Mouse (Mus musculus) CH12.LX (cell line): ENCODE results near the gene Fbxo11. TPM values are rescaled to one million over a fixed set of nuclear protein-coding genes. Genes with fewer than 3 reads are reported as not detected.
A peak's percentile ranks its signal among the peaks of the same experiment; 100 is the strongest.

ENCODE experiments used
- DNase-seq: peaks from one replicate; pipeline ENCODE4 v3.0.0-alpha.2; 2013; ENCODE audit errors: extremely low read depth
- H3K27ac ChIP-seq: 2 replicates; pipeline ENCODE4 v1.5.1; 2012; ENCODE audit warnings: low read depth, mild to moderate bottlenecking, control low read depth, moderate library complexity; ENCODE audit not compliant: insufficient read depth
- H3K27me3 ChIP-seq: replicated peaks from 2 replicates; pipeline ENCODE3; 2012; ENCODE audit warnings: inconsistent platforms
- H3K36me3 ChIP-seq, 2 experiments: replicated peaks in 1 of 2; 2 replicates each; pipeline versions ENCODE3 to v1.6.1; 2012; ENCODE audit warnings: inconsistent platforms in 1 of 2, low read length in 1 of 2, mild to moderate bottlenecking in 1 of 2, mixed read lengths in 1 of 2, moderate library complexity in 1 of 2; ENCODE audit not compliant: control insufficient read depth in 1 of 2, insufficient read depth in 1 of 2
- H3K4me1 ChIP-seq, 2 experiments: 2 replicates each; pipeline ENCODE4 v1.6.1; 2012; ENCODE audit warnings: inconsistent platforms in 1 of 2, moderate library complexity in 1 of 2; ENCODE audit not compliant: insufficient read depth in 2 of 2, control insufficient read depth in 1 of 2
- H3K4me2 ChIP-seq: 2 replicates; pipeline ENCODE4 v1.6.1; 2012; ENCODE audit warnings: low read depth, mild to moderate bottlenecking, control low read depth; ENCODE audit not compliant: poor library complexity, insufficient read depth, severe bottlenecking
- H3K4me3 ChIP-seq, 3 experiments: fragments of 150-350 bp in 1 of 3; sonication (generic) in 1 of 3; replicated peaks in 1 of 3; 2 replicates each; pipeline versions ENCODE3 to v1.5.1; 2011 to 2012; ENCODE audit warnings: low read depth in 2 of 3, low read length in 2 of 3, mild to moderate bottlenecking in 2 of 3, moderate library complexity in 2 of 3, control low read depth in 1 of 3, improper control_type of control experiment in 1 of 3, inconsistent platforms in 1 of 3, mixed read lengths in 1 of 3; ENCODE audit not compliant: poor library complexity in 1 of 3
- H3K79me2 ChIP-seq: replicated peaks from 2 replicates; pipeline ENCODE4 v1.6.1; 2012; ENCODE audit warnings: mild to moderate bottlenecking, moderate library complexity; ENCODE audit not compliant: control insufficient read depth, poor library complexity, insufficient read depth, severe bottlenecking; ENCODE audit errors: extremely low read depth
- H3K9ac ChIP-seq: 2 replicates; pipeline ENCODE4 v1.6.1; 2012; ENCODE audit warnings: low read depth, mild to moderate bottlenecking, control low read depth, moderate library complexity; ENCODE audit not compliant: insufficient read depth
- H3K9me3 ChIP-seq: replicated peaks from 2 replicates; pipeline ENCODE3; 2012; ENCODE audit warnings: low read length, inconsistent platforms, mixed read lengths
- CHD2 ChIP-seq: IDR thresholded peaks from 2 replicates; pipeline ENCODE4 v1.6.1; 2011; ENCODE audit warnings: low read length, improper control_type of control experiment
- CTCF ChIP-seq, 2 experiments: IDR thresholded peaks in 1 of 2; conservative IDR thresholded peaks in 1 of 2; 2 replicates each; pipeline ENCODE4 v1.5.1; 2011 to 2012; ENCODE audit warnings: low read depth in 2 of 2, low read length in 2 of 2, improper control_type of control experiment in 1 of 2, inconsistent platforms in 1 of 2, mild to moderate bottlenecking in 1 of 2, moderate library complexity in 1 of 2
- MEF2A ChIP-seq: IDR thresholded peaks from 2 replicates; pipeline ENCODE4 v1.6.1; 2014; ENCODE audit warnings: low read depth, mild to moderate bottlenecking, inconsistent platforms, low read length, improper control_type of control experiment, borderline replicate concordance
- POLR2AphosphoS2 ChIP-seq: IDR thresholded peaks from 2 replicates; pipeline ENCODE4 v1.6.1; 2011; ENCODE audit warnings: low read depth, low read length, improper control_type of control experiment
- RCOR1 ChIP-seq: conservative IDR thresholded peaks from 2 replicates; pipeline ENCODE4 v1.6.1; 2012; ENCODE audit warnings: low read depth, mild to moderate bottlenecking, inconsistent platforms, low read length, improper control_type of control experiment
- USF1 ChIP-seq: IDR thresholded peaks from 2 replicates; pipeline ENCODE4 v1.6.1; 2014; ENCODE audit warnings: low read depth, mild to moderate bottlenecking, inconsistent platforms, low read length, improper control_type of control experiment
- ZNF384 ChIP-seq: IDR thresholded peaks from 2 replicates; pipeline ENCODE4 v1.6.1; 2012; ENCODE audit warnings: low read depth, low read length, improper control_type of control experiment, inconsistent platforms
- dilution Hi-C: fragments of 300-500 bp; cut with MboI; formaldehyde crosslinking; loops from 2 replicates; pipeline ENCODE4 v1.14.3; 2020; ENCODE audit warnings: low sequenced_read_pairs; ENCODE audit not compliant: extremely low pct_unique_long_range_greater_than_20kb, extremely low pct_ligation_motif_present
- in situ Hi-C: fragments of 300-500 bp; cut with MboI; formaldehyde crosslinking; loops from 3 replicates; pipeline ENCODE4 v1.14.3; 2019; ENCODE audit warnings: low sequenced_read_pairs, low pct_ligation_motif_present, low pct_unique_long_range_greater_than_20kb, mixed read lengths
- polyA plus RNA-seq: library from polyadenylated mRNA; unstranded; fragments of >175 nt; gene quantifications from 2 replicates; pipeline ENCODE4 v1.2.1, GENCODE M21; 2012; ENCODE audit warnings: low read depth; ENCODE audit not compliant: insufficient read length
- total RNA-seq, 2 experiments: library from RNA; depleted of rRNA; stranded (reverse); fragments of 300-350 nt in 1 of 2; fragments of >200 nt in 1 of 2; gene quantifications; 2 replicates each; pipeline ENCODE4 v1.2.3; 2012 to 2014

Gene Fbxo11
- total and polyA plus RNA-seq, 3 experiments: 37.6 to 61.8 (median 61.0) TPM

DNA sequence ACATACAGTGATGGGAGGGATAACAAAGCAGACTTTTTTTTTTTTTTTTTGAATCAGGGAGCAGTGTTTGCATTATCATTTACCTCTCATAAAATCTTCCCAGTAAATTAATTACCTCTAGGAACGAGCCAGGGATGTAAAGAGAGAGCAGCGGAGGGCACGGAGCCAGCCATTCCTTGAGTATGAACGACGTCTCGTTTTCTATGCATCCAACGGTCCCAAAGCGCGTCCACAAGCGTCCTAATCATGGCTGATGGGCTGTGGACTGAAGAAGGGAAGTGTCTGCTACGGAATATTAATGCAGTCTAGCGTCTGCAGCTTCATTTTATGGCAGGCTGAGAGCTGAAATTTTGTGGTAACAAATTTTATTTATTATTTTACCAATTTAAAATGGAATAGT, 29.2 kb upstream of the Fbxo11 start:
- peaks cover 10 to 18% of the 10 kb centered on the region in 2 experiments for H3K36me3 ChIP-seq
- dilution Hi-C loops (no loop called here), in situ Hi-C loops (no loop called here)
- DNase-seq: no peak
- no peak overlapping the region for H3K4me3 ChIP-seq
- H3K27ac ChIP-seq: no peak overlapping the region
- H3K4me2 ChIP-seq: no peak overlapping the region
- H3K9ac ChIP-seq: no peak overlapping the region
- no peaks in the 10 kb centered on the region for H3K27me3 ChIP-seq
- H3K9me3 ChIP-seq: peaks cover 15% of the 10 kb centered on the region
- peaks cover 0 to 36% of the 10 kb centered on the region in 2 experiments; a peak in 2 of 4 replicates for H3K4me1 ChIP-seq
- no peak for TF ChIP-seq POLR2AphosphoS2
- peaks cover 19% of the 10 kb centered on the region for H3K79me2 ChIP-seq

- H3K9ac ChIP-seq: no peak overlapping the region
- no peak for DNase-seq
- no peak overlapping the region for H3K4me3 ChIP-seq
- in situ Hi-C loops (no loop called here), dilution Hi-C loops (no loop called here)
- H3K27ac ChIP-seq: no peak overlapping the region
- no peak for TF ChIP-seq CHD2
- TF ChIP-seq ZNF384: 0 out of 2 replicates have a peak, but pooled peaks have one; percentile 7
- H3K9me3 ChIP-seq: peaks cover 15% of the 10 kb centered on the region
- H3K4me2 ChIP-seq: no peak overlapping the region
- peaks cover 15% of the 10 kb centered on the region for H3K79me2 ChIP-seq
- no peaks in the 10 kb centered on the region for H3K27me3 ChIP-seq
- H3K4me1 ChIP-seq: peaks cover 0 to 31% of the 10 kb centered on the region in 2 experiments; a peak in 2 of 4 replicates
- H3K36me3 ChIP-seq: peaks cover 10 to 22% of the 10 kb centered on the region in 2 experiments
These were observed 28.7 kb upstream of the Fbxo11 start for GRCm38 (mm10) chr17:88093798-88094197.

DNA sequence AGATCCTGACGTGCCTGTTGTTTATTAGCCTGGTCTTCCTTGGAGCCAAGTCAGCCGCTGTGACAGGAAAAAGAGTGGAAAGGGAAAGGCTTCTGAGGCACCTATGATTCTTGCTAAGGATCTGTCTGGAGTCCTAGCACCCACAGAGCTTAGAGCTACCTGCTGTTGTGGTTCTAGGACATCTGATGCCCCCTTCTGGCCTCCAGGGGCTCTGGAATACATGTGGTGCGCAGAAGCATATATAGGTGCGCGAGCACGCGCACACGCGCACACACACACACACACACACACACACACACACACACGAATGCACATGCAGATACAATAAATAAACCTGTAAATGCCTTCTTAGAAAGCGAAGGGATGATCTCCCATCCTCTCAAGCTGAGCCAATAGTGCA, 20.9 kb upstream of the Fbxo11 start:
- H3K4me1 ChIP-seq: peaks cover 0 to under 1% of the 10 kb centered on the region in 2 experiments; a peak in 1 of 4 replicates
- H3K79me2 ChIP-seq: no peaks in the 10 kb centered on the region
- H3K4me2 ChIP-seq: no peak overlapping the region
- H3K9me3 ChIP-seq: peaks cover 3% of the 10 kb centered on the region
- H3K36me3 ChIP-seq: peaks cover 6 to 43% of the 10 kb centered on the region in 2 experiments
- TF ChIP-seq RCOR1 (no peak), CTCF (conservative IDR thresholded peaks at IDR 0.05 in 1 of 2, IDR thresholded peaks at IDR 0.05 in 1 of 2; ENCODE audit: low read depth in 2 of 2, low read length in 2 of 2) (peak in 1 of 2 experiments; percentile 9; a peak in 1 of 4 replicates), MEF2A (no peak), CHD2 (no peak), USF1 (no peak), ZNF384 (no peak)
- TF ChIP-seq, all 38 proteins: peak for 1
- in situ Hi-C loops: no loop called here
- dilution Hi-C loops: no loop called here
- Histone ChIP-seq H3K27ac (no peak overlapping the region), H3K4me3 (no peak overlapping the region), H3K27me3 (no peaks in the 10 kb centered on the region), H3K9ac (no peak overlapping the region)
- no peak for DNase-seq
